Comparison of ENCODE assay signal across 24 mouse cellular contexts in the genomic region with DNA sequence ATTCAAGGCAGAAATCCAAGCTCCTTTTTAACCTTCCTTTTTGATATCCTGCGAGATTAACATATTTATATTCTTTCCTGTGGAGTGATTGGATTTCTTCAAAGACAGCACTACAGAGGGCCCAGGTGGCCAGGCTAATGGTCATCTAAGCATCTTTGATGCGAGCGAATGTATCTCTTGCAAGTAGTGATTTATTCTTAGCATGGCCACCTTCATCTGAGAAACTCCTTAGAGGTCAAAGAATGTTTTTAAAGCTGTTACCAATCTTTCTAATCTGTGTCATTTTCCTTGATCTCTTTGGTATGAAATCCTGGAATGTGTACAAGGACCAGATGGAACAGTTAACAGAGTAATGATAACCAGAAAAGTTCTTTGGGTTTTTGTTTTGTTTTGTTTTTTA. TPM values are rescaled to one million over a fixed set of nuclear protein-coding genes. Genes with fewer than 3 reads are reported as not detected.
DNase-seq lines count a peak whose midpoint lies in the region; ATAC-seq and TF ChIP-seq lines count a peak whose summit lies in the region.
"Had no signal": no experiment of that assay in that cellular context is flagged by ENCODE, and none has a peak within 500 bp of the region (broad histone marks: within the 10 kb centered on the region; RNA-seq: fewer than 3 reads in every experiment).

No protein-coding gene starts in this region.

- ATAC-seq in hindbrain, embryonic 12.5 days (ENCODE audit: low FRiP score), result no peak
- ATAC-seq in hindbrain, postnatal 0 days, result no peak
- ATAC-seq in embryonic facial prominence, embryonic 14.5 days (ENCODE audit: low read depth), result 0 out of 2 replicates have a peak, but pooled peaks have one; percentile 9
- ATAC-seq: forebrain, embryonic 16.5 days; intestine, embryonic 16.5 days had no signal

- WGBS in hindbrain, embryonic 12.5 days, result 55% methylated on average over 3 of the region's 3 CpGs
- 63% methylated on average over 3 of the region's 3 CpGs for WGBS in hindbrain, postnatal 0 days
- 47% methylated on average over 3 of the region's 3 CpGs for WGBS in embryonic facial prominence, embryonic 10.5 days
- WGBS in embryonic facial prominence, embryonic 14.5 days, result 37% methylated on average over 3 of the region's 3 CpGs

- H3K9me3 ChIP-seq in hindbrain, embryonic 12.5 days (replicated peaks), result no peaks in the 10 kb centered on the region
- no peaks in the 10 kb centered on the region for H3K9me3 ChIP-seq in hindbrain, postnatal 0 days (ENCODE audit: low read length)
- no peaks in the 10 kb centered on the region for H3K9me3 ChIP-seq in embryonic facial prominence, embryonic 10.5 days
- no peaks in the 10 kb centered on the region for H3K9me3 ChIP-seq in embryonic facial prominence, embryonic 14.5 days (ENCODE audit: control insufficient read depth, low read length)
- H3K9me3 ChIP-seq: embryonic facial prominence, embryonic 15.5 days; heart, embryonic 13.5 days; limb, embryonic 13.5 days; liver, embryonic 13.5 days had no signal

- H3K9ac ChIP-seq in hindbrain, embryonic 12.5 days, result no peak overlapping the region
- H3K9ac ChIP-seq in hindbrain, postnatal 0 days (replicated peaks; ENCODE audit: low read length), result no peak overlapping the region
- H3K9ac ChIP-seq in embryonic facial prominence, embryonic 14.5 days (ENCODE audit: low read depth, low read length), result no peak overlapping the region
- H3K9ac ChIP-seq: embryonic facial prominence, embryonic 15.5 days; heart, embryonic 13.5 days; limb, embryonic 13.5 days; liver, embryonic 13.5 days had no signal

- no peak for TF ChIP-seq CTCF in hindbrain, postnatal 0 days (IDR thresholded peaks at IDR 0.05; ENCODE audit: low read depth)

- H3K4me1 ChIP-seq in hindbrain, embryonic 12.5 days, result no peaks in the 10 kb centered on the region; the same call in 1 of the 2 replicates
- H3K4me1 ChIP-seq in hindbrain, postnatal 0 days (ENCODE audit: insufficient read depth, low read length), result no peaks in the 10 kb centered on the region
- peaks cover 22% of the 10 kb centered on the region for H3K4me1 ChIP-seq in embryonic facial prominence, embryonic 10.5 days
- H3K4me1 ChIP-seq in embryonic facial prominence, embryonic 14.5 days (ENCODE audit: control insufficient read depth, insufficient read depth, low read length), result 0 out of 2 replicates have a peak, but pooled peaks cover 3% of the 10 kb centered on the region
- H3K4me1 ChIP-seq: embryonic facial prominence, embryonic 15.5 days had no signal

- no peak overlapping the region for H3K4me2 ChIP-seq in hindbrain, embryonic 12.5 days (replicated peaks)
- H3K4me2 ChIP-seq in hindbrain, postnatal 0 days (ENCODE audit: low read depth, low read length), result no peak overlapping the region
- H3K4me2 ChIP-seq in embryonic facial prominence, embryonic 14.5 days (ENCODE audit: low read depth, low read length), result no peak overlapping the region
- H3K4me2 ChIP-seq: embryonic facial prominence, embryonic 15.5 days; heart, embryonic 13.5 days; limb, embryonic 13.5 days; liver, embryonic 13.5 days had no signal

- no peak overlapping the region for H3K4me3 ChIP-seq in hindbrain, embryonic 12.5 days
- H3K4me3 ChIP-seq in hindbrain, postnatal 0 days (ENCODE audit: low read length), result no peak overlapping the region
- H3K4me3 ChIP-seq in embryonic facial prominence, embryonic 10.5 days, result no peak overlapping the region
- no peak overlapping the region for H3K4me3 ChIP-seq in embryonic facial prominence, embryonic 14.5 days (ENCODE audit: low read depth, low read length)
- H3K4me3 ChIP-seq: embryonic facial prominence, embryonic 15.5 days; heart, embryonic 13.5 days; limb, embryonic 13.5 days; liver, embryonic 13.5 days had no signal

- no peak for DNase-seq in hindbrain, postnatal 0 days (ENCODE audit: low spot score)
- DNase-seq in kidney, postnatal 4 days, result peak; percentile 11 to 23
- no peak for DNase-seq in kidney, postnatal 25 days
- peak; percentile 28 for DNase-seq in embryonic facial prominence, embryonic 10.5 days (ENCODE audit: low spot score)
- DNase-seq in embryonic facial prominence, embryonic 14.5 days (ENCODE audit: low spot score), result no peak
- DNase-seq in ovary, postnatal 10 days (ENCODE audit: low spot score), result no peak
- DNase-seq in thymus, postnatal 10 days (ENCODE audit: low spot score in 2 of 2), result no peak
- DNase-seq: adrenal gland, postnatal 25 days; B cell, adult 2 months; cerebellum, adult 11-12 months; cerebellum, adult 9-11 months; heart, postnatal 10 days; liver, embryonic 13.5 days; lung, adult 18-20 months; midbrain, embryonic 14.5 days; right cerebral cortex, postnatal 4 days; thymus, postnatal 14 days had no signal

- 0 out of 2 replicates have a peak overlapping the region, but pooled peaks have one; percentile 17 for H3K27ac ChIP-seq in hindbrain, embryonic 12.5 days
- H3K27ac ChIP-seq in hindbrain, postnatal 0 days, result no peak overlapping the region
- H3K27ac ChIP-seq in embryonic facial prominence, embryonic 10.5 days (replicated peaks), result peak overlapping the region; percentile 74
- H3K27ac ChIP-seq in embryonic facial prominence, embryonic 14.5 days (replicated peaks; ENCODE audit: low read depth, low read length), result no peak overlapping the region
- H3K27ac ChIP-seq: embryonic facial prominence, embryonic 15.5 days; heart, embryonic 13.5 days; limb, embryonic 13.5 days; macrophage had no signal

- H3K36me3 ChIP-seq in hindbrain, embryonic 12.5 days, result no peaks in the 10 kb centered on the region
- H3K36me3 ChIP-seq in hindbrain, postnatal 0 days (ENCODE audit: insufficient read depth, low read length), result no peaks in the 10 kb centered on the region
- no peaks in the 10 kb centered on the region for H3K36me3 ChIP-seq in embryonic facial prominence, embryonic 10.5 days (replicated peaks)
- no peaks in the 10 kb centered on the region for H3K36me3 ChIP-seq in embryonic facial prominence, embryonic 14.5 days (ENCODE audit: control insufficient read depth, insufficient read depth, low read length)
- H3K36me3 ChIP-seq: embryonic facial prominence, embryonic 15.5 days; heart, embryonic 13.5 days had no signal

- H3K27me3 ChIP-seq in hindbrain, embryonic 12.5 days, result no peaks in the 10 kb centered on the region
- no peaks in the 10 kb centered on the region for H3K27me3 ChIP-seq in hindbrain, postnatal 0 days (ENCODE audit: insufficient read depth, low read length)
- H3K27me3 ChIP-seq in embryonic facial prominence, embryonic 10.5 days (replicated peaks; ENCODE audit: low read depth, poor library complexity, severe bottlenecking), result no peaks in the 10 kb centered on the region
- H3K27me3 ChIP-seq in embryonic facial prominence, embryonic 14.5 days (replicated peaks; ENCODE audit: control insufficient read depth, insufficient read depth, low read length), result no peaks in the 10 kb centered on the region
- H3K27me3 ChIP-seq: embryonic facial prominence, embryonic 15.5 days; limb, embryonic 13.5 days; liver, embryonic 13.5 days had no signal

RNA-seq across cellular contexts. Expression of a gene that starts 59.2 kb away (rescaled TPM):
- 7.2 and 7.9 TPM in 2 replicates for polyA plus RNA-seq in hindbrain, embryonic 12.5 days (2016; fragmentation: Nextera tagmentation; extraction: Ambion mirVana)
- 3.8 and 5.1 TPM in 2 replicates for total RNA-seq in hindbrain, postnatal 0 days (2014; rRNA removed)
- polyA plus RNA-seq in hindbrain, postnatal 0 days (2015; fragmentation: Nextera tagmentation; extraction: Ambion mirVana), result 2.7 and 3.2 TPM in 2 replicates
- polyA plus RNA-seq in embryonic facial prominence, embryonic 10.5 days (2016; fragmentation: Nextera tagmentation; extraction: Ambion mirVana), result 8.9 and 10.1 TPM in 2 replicates
- polyA plus RNA-seq in embryonic facial prominence, embryonic 14.5 days (2014; fragmentation: Nextera tagmentation; extraction: Ambion mirVana), result 6.7 and 6.8 TPM in 2 replicates

Comparison
In these comparisons a context has a peak if more than half of its experiments do, and no peak if none do; other contexts are left out.
1. H3K27ac ChIP-seq: peak in hindbrain, embryonic 12.5 days (single experiment) and embryonic facial prominence, embryonic 10.5 days (single experiment); none in hindbrain, postnatal 0 days (single experiment) and embryonic facial prominence, embryonic 14.5 days (single experiment).
2. DNase-seq: peak in kidney, postnatal 4 days (2 of 2) and embryonic facial prominence, embryonic 10.5 days (single experiment); none in hindbrain, postnatal 0 days (single experiment), kidney, postnatal 25 days (0 of 2), embryonic facial prominence, embryonic 14.5 days (single experiment), ovary, postnatal 10 days (single experiment) and thymus, postnatal 10 days (0 of 2).